Mouse (Mus musculus) lung, embryonic 14.5 days (tissue): ENCODE data around the gene Sfxn5. TPM values are rescaled to one million over a fixed set of nuclear protein-coding genes. Genes with fewer than 3 reads are reported as not detected.

ENCODE experiments used
- ATAC-seq: fragments of 200-750 bp; cut with Nextera tagmentation; 2 replicates; pipeline ENCODE4 v1.8.0; 2017; ENCODE audit warnings: mild to moderate bottlenecking, moderate TSS enrichment, moderate library complexity; ENCODE audit not compliant: insufficient read depth
- DNase-seq: peaks from one replicate; pipeline ENCODE4 v3.0.0-alpha.2; 2015
- H3K27ac ChIP-seq: fragments of 300-500 bp; sonication (generic); 2 replicates; pipeline ENCODE4 v1.5.1; 2014; ENCODE audit warnings: low read depth, mild to moderate bottlenecking, moderate library complexity
- H3K27me3 ChIP-seq: fragments of 300-500 bp; sonication (generic); 2 replicates; pipeline ENCODE4 v1.6.1; 2014; ENCODE audit warnings: low read length, control low read depth; ENCODE audit not compliant: insufficient read depth
- H3K36me3 ChIP-seq: fragments of 300-500 bp; sonication (generic); 2 replicates; pipeline ENCODE4 v1.6.1; 2014; ENCODE audit warnings: control low read depth; ENCODE audit not compliant: insufficient read depth
- H3K4me1 ChIP-seq: fragments of 300-500 bp; sonication (generic); 2 replicates; pipeline ENCODE4 v1.6.1; 2014; ENCODE audit warnings: antibody characterized with exemption, control low read depth; ENCODE audit not compliant: insufficient read depth
- H3K4me2 ChIP-seq: fragments of 300-500 bp; sonication (generic); 2 replicates; pipeline ENCODE4 v1.6.1; 2014; ENCODE audit warnings: mild to moderate bottlenecking
- H3K4me3 ChIP-seq: fragments of 300-500 bp; sonication (generic); 2 replicates; pipeline ENCODE4 v1.5.1; 2014; ENCODE audit warnings: low read depth, low read length
- H3K9ac ChIP-seq: fragments of 300-500 bp; sonication (generic); 2 replicates; pipeline ENCODE4 v1.6.1; 2014
- H3K9me3 ChIP-seq: fragments of 300-500 bp; sonication (generic); 2 replicates; pipeline ENCODE4 v1.6.1; 2016; ENCODE audit warnings: low read depth, low read length, control low read depth
- CTCF ChIP-seq: IDR thresholded peaks from 2 replicates; pipeline ENCODE4 v1.5.1; 2016; ENCODE audit warnings: antibody characterized with exemption, low read depth
- WGBS: fragments of 180-500 bp; shearing (Covaris S2); extraction: QIAGEN DNeasy Blood & Tissue Kit; methylation state at CpG from one replicate; pipeline ENCODE4 v1.1.7; 2014; 5-methylcytosine and 5-hydroxymethylcytosine counted together
- polyA plus RNA-seq: library from polyadenylated mRNA; unstranded; fragments of >200 nt; fragmentation: Nextera tagmentation; extraction: Ambion mirVana; gene quantifications from 2 replicates; pipeline ENCODE4 v1.2.1, GENCODE M21; 2014

Sfxn5 gene
- polyA plus RNA-seq, 1 experiment from 2014 or later = 8.3 TPM

GRCm38 (mm10) chr6:85377066-85377734 is 44.0 kb upstream of the Sfxn5 start:
- Histone ChIP-seq H3K27me3 (no peaks in the 10 kb centered on the region), H3K36me3 (no peaks in the 10 kb centered on the region), H3K27ac (no peak overlapping the region), H3K9me3 (no peaks in the 10 kb centered on the region), H3K4me3 (no peak overlapping the region), H3K9ac (no peak overlapping the region), H3K4me2 (no peak overlapping the region), H3K4me1 (peaks cover 15% of the 10 kb centered on the region; the same call in 1 of the 2 replicates)
- 68% methylated on average over 4 of the region's 4 CpGs for WGBS
- ATAC-seq (no peak), DNase-seq (no peak)
- no peak for TF ChIP-seq CTCF

GRCm38 (mm10) chr6:85374734-85375114 is 41.5 kb upstream of the Sfxn5 start:
- Histone ChIP-seq H3K4me3 (peak overlapping the region; percentile 76), H3K4me1 (peaks cover 24% of the 10 kb centered on the region), H3K9me3 (no peaks in the 10 kb centered on the region), H3K27ac (no peak overlapping the region), H3K9ac (peak overlapping the region; percentile 9; the same call in 1 of the 2 replicates), H3K27me3 (no peaks in the 10 kb centered on the region), H3K36me3 (no peaks in the 10 kb centered on the region), H3K4me2 (peak overlapping the region; percentile 92)
- peak; percentile 99 for DNase-seq
- peak; percentile 96 for ATAC-seq
- under 1% methylated on average over 19 of the region's 19 CpGs for WGBS
- no peak for TF ChIP-seq CTCF

GRCm38 (mm10) chr6:85373951-85374733 is 40.9 kb upstream of the Sfxn5 start, which contains the start of gene Rab11fip5:
Gene Rab11fip5 (minus strand): TSS chr6:85374634.
- Histone ChIP-seq H3K27me3 (no peaks in the 10 kb centered on the region), H3K4me1 (peaks cover 29% of the 10 kb centered on the region), H3K9ac (peak within 1 kb of the TSS; percentile 77), H3K36me3 (no peaks in the 10 kb centered on the region), H3K4me3 (peak within 1 kb of the TSS; percentile 76), H3K9me3 (no peaks in the 10 kb centered on the region), H3K27ac (peak within 1 kb of the TSS; percentile 36), H3K4me2 (peak within 1 kb of the TSS; percentile 92)
- ATAC-seq (peak; percentile 25), DNase-seq (peak; percentile 41)
- 2% methylated on average over 80 of the region's 80 CpGs for WGBS
- no peak for TF ChIP-seq CTCF

- Histone ChIP-seq H3K9ac (peak overlapping the region; percentile 77), H3K4me1 (peaks cover 34% of the 10 kb centered on the region), H3K36me3 (no peaks in the 10 kb centered on the region), H3K9me3 (no peaks in the 10 kb centered on the region), H3K27ac (peak overlapping the region; percentile 36; the same call in 1 of the 2 replicates), H3K27me3 (no peaks in the 10 kb centered on the region), H3K4me3 (peak overlapping the region; percentile 76), H3K4me2 (peak overlapping the region; percentile 92)
- no peak for ATAC-seq
- DNase-seq = no peak
- WGBS = 80% methylated on average over 10 of the region's 10 CpGs
- no peak for TF ChIP-seq CTCF
These were observed 40.0 kb upstream of the Sfxn5 start for GRCm38 (mm10) chr6:85373066-85373860.

- Histone ChIP-seq H3K4me1 (peaks cover 35% of the 10 kb centered on the region), H3K4me2 (peak overlapping the region; percentile 92), H3K9ac (peak overlapping the region; percentile 1; the same call in 1 of the 2 replicates), H3K9me3 (no peaks in the 10 kb centered on the region), H3K4me3 (peak overlapping the region; percentile 76; the same call in 1 of the 2 replicates), H3K27ac (no peak overlapping the region), H3K36me3 (no peaks in the 10 kb centered on the region), H3K27me3 (no peaks in the 10 kb centered on the region)
- TF ChIP-seq CTCF = no peak
- ATAC-seq (no peak), DNase-seq (no peak)
- 70% methylated on average over 2 of the region's 2 CpGs for WGBS
These were observed 39.3 kb upstream of the Sfxn5 start for GRCm38 (mm10) chr6:85372496-85372895.

- peak overlapping the region; percentile 1; the same call in 1 of the 2 replicates for H3K9ac ChIP-seq
- H3K4me2 ChIP-seq = peak overlapping the region; percentile 92
- TF ChIP-seq CTCF = no peak
- ATAC-seq (no peak), DNase-seq (no peak)
- no peaks in the 10 kb centered on the region for H3K36me3 ChIP-seq
- no peaks in the 10 kb centered on the region for H3K9me3 ChIP-seq
- H3K27ac ChIP-seq = no peak overlapping the region
- H3K4me1 ChIP-seq = peaks cover 35% of the 10 kb centered on the region
- 70% methylated on average over 6 of the region's 6 CpGs for WGBS
- no peaks in the 10 kb centered on the region for H3K27me3 ChIP-seq
- no peak overlapping the region for H3K4me3 ChIP-seq
These were observed 38.7 kb upstream of the Sfxn5 start for GRCm38 (mm10) chr6:85371859-85372405.
